Mouse (Mus musculus) CH12.LX (cell line): Measurements from ENCODE around the gene Fermt3. TPM values are rescaled to one million over a fixed set of nuclear protein-coding genes. Genes with fewer than 3 reads are reported as not detected.

Experiments
- DNase-seq: peaks from one replicate; pipeline ENCODE4 v3.0.0-alpha.2; 2013; ENCODE audit errors: extremely low read depth
- H3K27ac ChIP-seq: 2 replicates; pipeline ENCODE4 v1.5.1; 2012; ENCODE audit warnings: low read depth, mild to moderate bottlenecking, control low read depth, moderate library complexity; ENCODE audit not compliant: insufficient read depth
- H3K27me3 ChIP-seq: replicated peaks from 2 replicates; pipeline ENCODE3; 2012; ENCODE audit warnings: inconsistent platforms
- H3K36me3 ChIP-seq, 2 experiments: replicated peaks in 1 of 2; 2 replicates each; pipeline versions ENCODE3 to v1.6.1; 2012; ENCODE audit warnings: inconsistent platforms in 1 of 2, low read length in 1 of 2, mild to moderate bottlenecking in 1 of 2, mixed read lengths in 1 of 2, moderate library complexity in 1 of 2; ENCODE audit not compliant: control insufficient read depth in 1 of 2, insufficient read depth in 1 of 2
- H3K4me1 ChIP-seq, 2 experiments: 2 replicates each; pipeline ENCODE4 v1.6.1; 2012; ENCODE audit warnings: inconsistent platforms in 1 of 2, moderate library complexity in 1 of 2; ENCODE audit not compliant: insufficient read depth in 2 of 2, control insufficient read depth in 1 of 2
- H3K4me2 ChIP-seq: 2 replicates; pipeline ENCODE4 v1.6.1; 2012; ENCODE audit warnings: low read depth, mild to moderate bottlenecking, control low read depth; ENCODE audit not compliant: poor library complexity, insufficient read depth, severe bottlenecking
- H3K4me3 ChIP-seq, 3 experiments: fragments of 150-350 bp in 1 of 3; sonication (generic) in 1 of 3; replicated peaks in 1 of 3; 2 replicates each; pipeline versions ENCODE3 to v1.5.1; 2011 to 2012; ENCODE audit warnings: low read depth in 2 of 3, low read length in 2 of 3, mild to moderate bottlenecking in 2 of 3, moderate library complexity in 2 of 3, control low read depth in 1 of 3, improper control_type of control experiment in 1 of 3, inconsistent platforms in 1 of 3, mixed read lengths in 1 of 3; ENCODE audit not compliant: poor library complexity in 1 of 3
- H3K79me2 ChIP-seq: replicated peaks from 2 replicates; pipeline ENCODE4 v1.6.1; 2012; ENCODE audit warnings: mild to moderate bottlenecking, moderate library complexity; ENCODE audit not compliant: control insufficient read depth, poor library complexity, insufficient read depth, severe bottlenecking; ENCODE audit errors: extremely low read depth
- H3K9ac ChIP-seq: 2 replicates; pipeline ENCODE4 v1.6.1; 2012; ENCODE audit warnings: low read depth, mild to moderate bottlenecking, control low read depth, moderate library complexity; ENCODE audit not compliant: insufficient read depth
- H3K9me3 ChIP-seq: replicated peaks from 2 replicates; pipeline ENCODE3; 2012; ENCODE audit warnings: low read length, inconsistent platforms, mixed read lengths
- BHLHE40 ChIP-seq: IDR thresholded peaks from 2 replicates; pipeline ENCODE4 v1.6.1; 2011; ENCODE audit warnings: mild to moderate bottlenecking, low read depth, low read length, improper control_type of control experiment
- CTCF ChIP-seq, 2 experiments: IDR thresholded peaks in 1 of 2; conservative IDR thresholded peaks in 1 of 2; 2 replicates each; pipeline ENCODE4 v1.5.1; 2011 to 2012; ENCODE audit warnings: low read depth in 2 of 2, low read length in 2 of 2, improper control_type of control experiment in 1 of 2, inconsistent platforms in 1 of 2, mild to moderate bottlenecking in 1 of 2, moderate library complexity in 1 of 2
- ELF1 ChIP-seq: IDR thresholded peaks from 2 replicates; pipeline ENCODE4 v1.6.1; 2014; ENCODE audit warnings: low read depth, mild to moderate bottlenecking, inconsistent platforms, low read length, improper control_type of control experiment
- GABPA ChIP-seq: IDR thresholded peaks from 2 replicates; pipeline ENCODE4 v1.6.1; 2012; ENCODE audit warnings: low read depth, low read length, improper control_type of control experiment, inconsistent platforms; ENCODE audit not compliant: insufficient replicate concordance
- HCFC1 ChIP-seq: IDR thresholded peaks from 2 replicates; pipeline ENCODE4 v1.6.1; 2012; ENCODE audit warnings: low read depth, mild to moderate bottlenecking, inconsistent platforms, low read length, improper control_type of control experiment
- IRF4 ChIP-seq: IDR thresholded peaks from 2 replicates; pipeline ENCODE4 v1.6.1; 2014; ENCODE audit warnings: low read depth, mild to moderate bottlenecking, inconsistent platforms, low read length, improper control_type of control experiment
- JUN ChIP-seq: IDR thresholded peaks from 2 replicates; pipeline ENCODE4 v1.6.1; 2011; ENCODE audit warnings: low read depth, mild to moderate bottlenecking, low read length, improper control_type of control experiment, moderate library complexity; ENCODE audit not compliant: insufficient read depth
- JUND ChIP-seq: conservative IDR thresholded peaks from 2 replicates; pipeline ENCODE4 v1.6.1; 2011; ENCODE audit warnings: low read depth, low read length, improper control_type of control experiment
- KAT2A ChIP-seq: IDR thresholded peaks from 2 replicates; pipeline ENCODE4 v1.6.1; 2012; ENCODE audit warnings: low read length, improper control_type of control experiment, inconsistent platforms; ENCODE audit not compliant: insufficient replicate concordance
- MAFK ChIP-seq: IDR thresholded peaks from 2 replicates; pipeline ENCODE4 v1.6.1; 2011; ENCODE audit warnings: low read length, improper control_type of control experiment; ENCODE audit not compliant: insufficient replicate concordance
- MAX ChIP-seq: IDR thresholded peaks from 2 replicates; pipeline ENCODE4 v1.6.1; 2011; ENCODE audit warnings: low read length, improper control_type of control experiment
- MAZ ChIP-seq: IDR thresholded peaks from 2 replicates; pipeline ENCODE4 v1.6.1; 2012; ENCODE audit warnings: low read depth, mild to moderate bottlenecking, inconsistent platforms, low read length, improper control_type of control experiment, moderate library complexity
- MEF2A ChIP-seq: IDR thresholded peaks from 2 replicates; pipeline ENCODE4 v1.6.1; 2014; ENCODE audit warnings: low read depth, mild to moderate bottlenecking, inconsistent platforms, low read length, improper control_type of control experiment, borderline replicate concordance
- MXI1 ChIP-seq: IDR thresholded peaks from 2 replicates; pipeline ENCODE4 v1.6.1; 2011; ENCODE audit warnings: mild to moderate bottlenecking, low read depth, low read length, improper control_type of control experiment
- NELFE ChIP-seq: IDR thresholded peaks from 2 replicates; pipeline ENCODE4 v1.6.1; 2011; ENCODE audit warnings: low read depth, low read length, improper control_type of control experiment
- NRF1 ChIP-seq: IDR thresholded peaks from 2 replicates; pipeline ENCODE4 v1.6.1; 2014; ENCODE audit warnings: low read depth, mild to moderate bottlenecking, inconsistent platforms, low read length, improper control_type of control experiment, moderate library complexity
- POLR2A ChIP-seq: IDR thresholded peaks from 2 replicates; pipeline ENCODE4 v1.6.1; 2011; ENCODE audit warnings: low read depth, mild to moderate bottlenecking, improper control_type of control experiment, low read length
- POLR2AphosphoS2 ChIP-seq: IDR thresholded peaks from 2 replicates; pipeline ENCODE4 v1.6.1; 2011; ENCODE audit warnings: low read depth, low read length, improper control_type of control experiment
- RAD21 ChIP-seq: IDR thresholded peaks from 2 replicates; pipeline ENCODE4 v1.6.1; 2011; ENCODE audit warnings: low read depth, mild to moderate bottlenecking, low read length, improper control_type of control experiment, moderate library complexity
- RCOR1 ChIP-seq: conservative IDR thresholded peaks from 2 replicates; pipeline ENCODE4 v1.6.1; 2012; ENCODE audit warnings: low read depth, mild to moderate bottlenecking, inconsistent platforms, low read length, improper control_type of control experiment
- SIN3A ChIP-seq: IDR thresholded peaks from 2 replicates; pipeline ENCODE4 v1.6.1; 2012; ENCODE audit warnings: low read length, improper control_type of control experiment, inconsistent platforms
- TBP ChIP-seq: conservative IDR thresholded peaks from 2 replicates; pipeline ENCODE4 v1.6.1; 2011; ENCODE audit warnings: low read depth, low read length, improper control_type of control experiment
- TCF12 ChIP-seq: IDR thresholded peaks from 2 replicates; pipeline ENCODE4 v1.6.1; 2014; ENCODE audit warnings: low read depth, mild to moderate bottlenecking, inconsistent platforms, low read length, improper control_type of control experiment
- UBTF ChIP-seq: IDR thresholded peaks from 2 replicates; pipeline ENCODE4 v1.6.1; 2012; ENCODE audit warnings: low read depth, mild to moderate bottlenecking, inconsistent platforms, low read length, improper control_type of control experiment, moderate library complexity
- USF1 ChIP-seq: IDR thresholded peaks from 2 replicates; pipeline ENCODE4 v1.6.1; 2014; ENCODE audit warnings: low read depth, mild to moderate bottlenecking, inconsistent platforms, low read length, improper control_type of control experiment
- USF2 ChIP-seq: conservative IDR thresholded peaks from 2 replicates; pipeline ENCODE4 v1.6.1; 2011; ENCODE audit warnings: low read depth, low read length, improper control_type of control experiment
- ZMIZ1 ChIP-seq: IDR thresholded peaks from 2 replicates; pipeline ENCODE4 v1.6.1; 2012; ENCODE audit warnings: low read depth, mild to moderate bottlenecking, inconsistent platforms, low read length, improper control_type of control experiment
- dilution Hi-C: fragments of 300-500 bp; cut with MboI; formaldehyde crosslinking; loops from 2 replicates; pipeline ENCODE4 v1.14.3; 2020; ENCODE audit warnings: low sequenced_read_pairs; ENCODE audit not compliant: extremely low pct_unique_long_range_greater_than_20kb, extremely low pct_ligation_motif_present
- in situ Hi-C: fragments of 300-500 bp; cut with MboI; formaldehyde crosslinking; loops from 3 replicates; pipeline ENCODE4 v1.14.3; 2019; ENCODE audit warnings: low sequenced_read_pairs, low pct_ligation_motif_present, low pct_unique_long_range_greater_than_20kb, mixed read lengths
- polyA plus RNA-seq: library from polyadenylated mRNA; unstranded; fragments of >175 nt; gene quantifications from 2 replicates; pipeline ENCODE4 v1.2.1, GENCODE M21; 2012; ENCODE audit warnings: low read depth; ENCODE audit not compliant: insufficient read length
- total RNA-seq, 2 experiments: library from RNA; depleted of rRNA; stranded (reverse); fragments of 300-350 nt in 1 of 2; fragments of >200 nt in 1 of 2; gene quantifications; 2 replicates each; pipeline ENCODE4 v1.2.3; 2012 to 2014

The Fermt3 gene
- total and polyA plus RNA-seq, 3 experiments = 47.0 to 65.1 (median 57.4) TPM

DNA sequence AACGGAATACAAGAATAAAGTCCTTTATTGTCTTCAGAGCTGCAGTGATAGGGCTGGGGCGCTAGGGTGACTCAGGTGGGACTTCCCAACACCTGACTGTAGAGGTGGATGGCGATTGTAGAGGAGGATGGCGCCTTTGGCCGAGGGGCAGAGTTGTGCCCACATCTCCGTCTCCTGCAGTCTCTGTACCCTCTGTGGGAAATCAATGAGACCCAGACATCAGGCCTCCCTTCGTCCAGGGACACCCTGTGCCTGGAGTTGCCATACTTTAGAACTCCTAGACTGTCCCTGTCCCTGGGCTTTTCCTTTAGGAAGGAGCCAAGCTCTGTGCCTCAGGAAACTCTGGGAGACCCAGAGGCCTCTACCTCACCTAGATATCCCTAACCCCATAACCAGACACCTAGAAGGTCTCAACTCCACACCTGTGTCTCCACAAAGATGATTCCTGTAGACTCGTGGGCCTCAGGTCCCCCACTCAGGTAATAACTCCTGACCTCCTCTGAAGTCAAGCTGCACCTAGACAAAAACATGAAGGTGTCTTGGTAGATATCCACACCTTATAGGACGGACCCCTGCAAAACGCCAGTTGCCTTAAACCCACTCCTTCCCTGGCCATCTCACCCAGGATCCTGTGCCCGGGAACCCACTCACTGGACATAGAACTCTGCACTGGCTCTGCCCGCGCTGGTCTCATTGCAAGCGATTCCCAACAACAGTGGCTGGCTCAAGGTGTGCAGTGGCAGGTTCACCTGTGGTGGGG lies 26.1 kb downstream of the Fermt3 start:
- Histone ChIP-seq H3K4me2 (peak overlapping the region; percentile 80), H3K9me3 (no peaks in the 10 kb centered on the region), H3K27ac (peak overlapping the region; percentile 9; the same call in 1 of the 2 replicates), H3K27me3 (no peaks in the 10 kb centered on the region), H3K9ac (peak overlapping the region; percentile 46), H3K79me2 (no peaks in the 10 kb centered on the region), H3K4me3 (peak overlapping the region; percentile 6 to 69 (median 23)), H3K36me3 (peaks cover 6 to 15% of the 10 kb centered on the region in 2 experiments), H3K4me1 (peaks cover 4 to 47% of the 10 kb centered on the region in 2 experiments)
- dilution Hi-C loops = no loop called here
- TF ChIP-seq NELFE (no peak), SIN3A (no peak; the same call in 1 of the 2 replicates), ELF1 (no peak), USF2 (no peak), KAT2A (no peak), MAZ (no peak), GABPA (no peak), USF1 (no peak), MAFK (no peak), TCF12 (no peak), MEF2A (no peak)
- no peak for DNase-seq
- in situ Hi-C loops = no loop called here

DNA sequence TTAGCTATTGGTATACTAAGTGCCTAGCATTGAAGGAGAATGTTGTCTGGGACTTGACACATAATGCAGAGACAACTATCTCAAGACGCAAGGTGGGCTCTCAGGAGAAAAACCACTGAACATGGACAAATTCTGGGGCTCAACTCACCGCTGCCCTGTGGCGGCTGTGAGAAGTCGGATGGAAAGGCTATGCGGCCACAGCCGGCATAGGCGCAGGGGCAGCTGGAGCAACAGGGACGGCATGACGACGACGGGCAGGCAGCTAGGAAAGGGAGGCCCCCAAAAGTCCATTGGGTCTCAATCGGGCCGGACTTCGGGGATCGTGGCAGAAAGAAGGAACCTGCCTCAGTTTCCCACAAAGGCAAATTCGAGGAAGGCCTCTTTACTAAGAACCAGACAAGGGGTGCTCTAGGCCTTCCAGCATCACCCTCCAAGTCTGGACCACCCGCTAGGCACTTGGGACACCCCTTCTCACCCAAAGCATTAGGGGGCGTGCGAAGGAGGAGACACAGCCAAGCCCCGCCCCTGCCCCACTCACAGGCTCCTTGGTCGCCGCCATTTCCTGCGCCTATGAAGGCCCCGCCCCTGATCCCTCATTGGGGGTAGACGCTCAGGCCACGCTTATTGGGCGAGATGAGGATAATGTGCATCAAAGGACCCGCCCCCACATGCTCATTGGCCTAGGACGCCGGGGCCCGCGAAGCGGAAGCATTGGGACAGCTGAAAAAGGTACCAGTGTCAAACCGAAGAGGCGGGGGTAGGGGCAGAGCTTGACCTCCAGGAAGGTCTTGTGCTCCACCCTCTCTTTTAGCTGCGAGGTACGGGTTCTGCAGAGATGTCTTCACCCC lies 27.0 kb downstream of the Fermt3 start, which contains the start of gene Dnajc4:
Dnajc4 (minus strand) TSS at position 562 of the 848 bp plus-strand sequence.
- Histone ChIP-seq H3K27me3 (no peaks in the 10 kb centered on the region), H3K4me1 (peaks cover 4 to 44% of the 10 kb centered on the region in 2 experiments), H3K9ac (peak within 1 kb of the TSS; percentile 66), H3K36me3 (peaks cover 3 to 10% of the 10 kb centered on the region in 2 experiments), H3K79me2 (no peaks in the 10 kb centered on the region), H3K4me2 (peak within 1 kb of the TSS; percentile 81), H3K9me3 (no peaks in the 10 kb centered on the region), H3K27ac (peak within 1 kb of the TSS; percentile 9; the same call in 1 of the 2 replicates), H3K4me3 (peak within 1 kb of the TSS; percentile 69 to 90 (median 84))
- in situ Hi-C loops = no loop called here
- dilution Hi-C loops = no loop called here
- peak; percentile 99 for DNase-seq
- TF ChIP-seq CTCF (conservative IDR thresholded peaks at IDR 0.05 in 1 of 2, IDR thresholded peaks at IDR 0.05 in 1 of 2; ENCODE audit: low read depth in 2 of 2, low read length in 2 of 2) (no peak), POLR2AphosphoS2 (peak; percentile 75), MAX (peak; percentile 68; the same call in 1 of the 2 replicates), TCF12 (peak; percentile 53), MAFK (no peak), IRF4 (0 out of 2 replicates have a peak, but pooled peaks have one; percentile 23), TBP (peak; percentile 64; the same call in 1 of the 2 replicates), RCOR1 (0 out of 2 replicates have a peak, but pooled peaks have one; percentile 57), SIN3A (peak; percentile 91), JUN (no peak), HCFC1 (peak; percentile 71), ZMIZ1 (0 out of 2 replicates have a peak, but pooled peaks have one; percentile 49), RAD21 (no peak), NELFE (peak; percentile 77), NRF1 (peak; percentile 50), JUND (no peak), ELF1 (peak; percentile 94), POLR2A (peak; percentile 74), MEF2A (peak; percentile 68; the same call in 1 of the 2 replicates), UBTF (no peak), MXI1 (peak; percentile 67), USF2 (no peak), BHLHE40 (0 out of 2 replicates have a peak, but pooled peaks have one; percentile 6)
